Mouse (Mus musculus) lung, embryonic 14.5 days (tissue): Measurements from ENCODE around the gene Abi1. TPM values are rescaled to one million over a fixed set of nuclear protein-coding genes. Genes with fewer than 3 reads are reported as not detected.

Experiments used
- ATAC-seq: fragments of 200-750 bp; cut with Nextera tagmentation; 2 replicates; pipeline ENCODE4 v1.8.0; 2017; ENCODE audit warnings: mild to moderate bottlenecking, moderate TSS enrichment, moderate library complexity; ENCODE audit not compliant: insufficient read depth
- DNase-seq: peaks from one replicate; pipeline ENCODE4 v3.0.0-alpha.2; 2015
- H3K27ac ChIP-seq: fragments of 300-500 bp; sonication (generic); 2 replicates; pipeline ENCODE4 v1.5.1; 2014; ENCODE audit warnings: low read depth, mild to moderate bottlenecking, moderate library complexity
- H3K27me3 ChIP-seq: fragments of 300-500 bp; sonication (generic); 2 replicates; pipeline ENCODE4 v1.6.1; 2014; ENCODE audit warnings: low read length, control low read depth; ENCODE audit not compliant: insufficient read depth
- H3K36me3 ChIP-seq: fragments of 300-500 bp; sonication (generic); 2 replicates; pipeline ENCODE4 v1.6.1; 2014; ENCODE audit warnings: control low read depth; ENCODE audit not compliant: insufficient read depth
- H3K4me1 ChIP-seq: fragments of 300-500 bp; sonication (generic); 2 replicates; pipeline ENCODE4 v1.6.1; 2014; ENCODE audit warnings: antibody characterized with exemption, control low read depth; ENCODE audit not compliant: insufficient read depth
- H3K4me2 ChIP-seq: fragments of 300-500 bp; sonication (generic); 2 replicates; pipeline ENCODE4 v1.6.1; 2014; ENCODE audit warnings: mild to moderate bottlenecking
- H3K4me3 ChIP-seq: fragments of 300-500 bp; sonication (generic); 2 replicates; pipeline ENCODE4 v1.5.1; 2014; ENCODE audit warnings: low read depth, low read length
- H3K9ac ChIP-seq: fragments of 300-500 bp; sonication (generic); 2 replicates; pipeline ENCODE4 v1.6.1; 2014
- H3K9me3 ChIP-seq: fragments of 300-500 bp; sonication (generic); 2 replicates; pipeline ENCODE4 v1.6.1; 2016; ENCODE audit warnings: low read depth, low read length, control low read depth
- CTCF ChIP-seq: IDR thresholded peaks from 2 replicates; pipeline ENCODE4 v1.5.1; 2016; ENCODE audit warnings: antibody characterized with exemption, low read depth
- whole genome bisulfite sequencing: fragments of 180-500 bp; shearing (Covaris S2); extraction: QIAGEN DNeasy Blood & Tissue Kit; methylation state at CpG from one replicate; pipeline ENCODE4 v1.1.7; 2014; 5-methylcytosine and 5-hydroxymethylcytosine counted together
- polyA plus RNA-seq: library from polyadenylated mRNA; unstranded; fragments of >200 nt; fragmentation: Nextera tagmentation; extraction: Ambion mirVana; gene quantifications from 2 replicates; pipeline ENCODE4 v1.2.1, GENCODE M21; 2014

Abi1 gene
- polyA plus RNA-seq, 1 experiment from 2014 or later = 46.5 TPM

- Histone ChIP-seq H3K9ac (no peak overlapping the region), H3K9me3 (no peaks in the 10 kb centered on the region), H3K36me3 (0 out of 2 replicates have a peak, but pooled peaks cover 8% of the 10 kb centered on the region), H3K4me3 (no peak overlapping the region), H3K27me3 (no peaks in the 10 kb centered on the region), H3K27ac (no peak overlapping the region), H3K4me1 (no peaks in the 10 kb centered on the region), H3K4me2 (no peak overlapping the region)
- DNase-seq (no peak), ATAC-seq (no peak)
- 91% methylated on average over 2 of the region's 2 CpGs for WGBS
- TF ChIP-seq CTCF = no peak
These were observed 30.4 kb upstream of the Abi1 start for GRCm38 (mm10) chr2:23070491-23070890.

- H3K4me1 ChIP-seq = no peaks in the 10 kb centered on the region
- H3K27me3 ChIP-seq = no peaks in the 10 kb centered on the region
- peak; percentile 28; the same call in 1 of the 2 replicates for TF ChIP-seq CTCF
- peak overlapping the region; percentile 96 for H3K27ac ChIP-seq
- 0 out of 2 replicates have a peak, but pooled peaks cover 8% of the 10 kb centered on the region for H3K36me3 ChIP-seq
- H3K4me2 ChIP-seq = peak overlapping the region; percentile 98
- WGBS = under 1% methylated on average over 50 of the region's 50 CpGs
- H3K9me3 ChIP-seq = no peaks in the 10 kb centered on the region
- H3K9ac ChIP-seq = peak overlapping the region; percentile 82
- DNase-seq = peak; percentile 93
- peak; percentile 92 for ATAC-seq
- H3K4me3 ChIP-seq = peak overlapping the region; percentile 66
These were observed 29.1 kb upstream of the Abi1 start for GRCm38 (mm10) chr2:23068894-23069744.

- peak overlapping the region; percentile 96 for H3K27ac ChIP-seq
- peak overlapping the region; percentile 82 for H3K9ac ChIP-seq
- H3K4me3 ChIP-seq = peak overlapping the region; percentile 66
- ATAC-seq (peak; percentile 61), DNase-seq (no peak)
- no peaks in the 10 kb centered on the region for H3K9me3 ChIP-seq
- TF ChIP-seq CTCF = no peak
- H3K4me2 ChIP-seq = peak overlapping the region; percentile 98
- 1% methylated on average over 21 of the region's 21 CpGs for WGBS
- no peaks in the 10 kb centered on the region for H3K27me3 ChIP-seq
- H3K36me3 ChIP-seq = 0 out of 2 replicates have a peak, but pooled peaks cover 5% of the 10 kb centered on the region
- no peaks in the 10 kb centered on the region for H3K4me1 ChIP-seq
These were observed 28.3 kb upstream of the Abi1 start for GRCm38 (mm10) chr2:23068370-23068737.

GRCm38 (mm10) chr2:23067552-23068369 is 27.7 kb upstream of the Abi1 start, which contains the start of gene Acbd5:
Acbd5 (plus strand) TSS chr2:23068167.
- H3K27me3 ChIP-seq = no peaks in the 10 kb centered on the region
- 0 out of 2 replicates have a peak, but pooled peaks cover 5% of the 10 kb centered on the region for H3K36me3 ChIP-seq
- 2% methylated on average over 34 of the region's 34 CpGs for WGBS
- TF ChIP-seq CTCF = no peak
- peak within 1 kb of the TSS; percentile 66 for H3K4me3 ChIP-seq
- no peaks in the 10 kb centered on the region for H3K4me1 ChIP-seq
- peak within 1 kb of the TSS; percentile 96 for H3K27ac ChIP-seq
- no peaks in the 10 kb centered on the region for H3K9me3 ChIP-seq
- peak within 1 kb of the TSS; percentile 82 for H3K9ac ChIP-seq
- H3K4me2 ChIP-seq = peak within 1 kb of the TSS; percentile 98
- DNase-seq (peak; percentile 98), ATAC-seq (peak; percentile 96)

GRCm38 (mm10) chr2:23052523-23052922 is 12.5 kb upstream of the Abi1 start:
- WGBS = 66% methylated on average over 6 of the region's 6 CpGs
- H3K27me3 ChIP-seq = no peaks in the 10 kb centered on the region

DNA sequence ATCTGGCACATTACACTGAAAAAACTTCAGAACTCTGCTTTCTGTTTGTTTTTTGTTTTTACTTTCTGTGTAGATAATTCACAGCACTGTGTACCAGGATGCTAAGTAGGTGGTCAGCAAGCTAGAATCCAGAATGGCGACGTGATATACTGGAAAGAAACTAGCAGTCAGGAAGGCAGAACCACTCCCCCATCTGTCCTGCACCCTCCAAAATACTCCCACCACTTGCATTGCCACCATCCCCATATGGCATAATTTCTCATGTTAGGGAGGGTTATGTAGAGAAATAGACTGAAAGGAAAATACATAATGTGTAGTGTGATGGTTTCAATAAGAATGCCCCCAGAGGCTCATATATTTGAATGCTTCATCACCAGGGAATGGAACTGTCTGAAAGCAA is 11.8 kb upstream of the Abi1 start:
- Histone ChIP-seq H3K27ac (no peak overlapping the region), H3K4me3 (no peak overlapping the region), H3K4me2 (no peak overlapping the region), H3K4me1 (no peaks in the 10 kb centered on the region), H3K9ac (no peak overlapping the region), H3K9me3 (no peaks in the 10 kb centered on the region), H3K36me3 (no peaks in the 10 kb centered on the region), H3K27me3 (no peaks in the 10 kb centered on the region)
- DNase-seq (no peak), ATAC-seq (no peak)
- TF ChIP-seq CTCF = no peak
- WGBS = 66% methylated on average over 2 of the region's 2 CpGs

More at GRCm38 (mm10) chr2:23052523-23052922, 12.5 kb upstream of the Abi1 start:
- no peak for TF ChIP-seq CTCF
- Histone ChIP-seq H3K4me1 (no peaks in the 10 kb centered on the region), H3K4me3 (no peak overlapping the region), H3K4me2 (no peak overlapping the region), H3K9me3 (no peaks in the 10 kb centered on the region), H3K9ac (no peak overlapping the region), H3K27ac (no peak overlapping the region), H3K36me3 (no peaks in the 10 kb centered on the region)
- ATAC-seq (no peak), DNase-seq (no peak)

DNA sequence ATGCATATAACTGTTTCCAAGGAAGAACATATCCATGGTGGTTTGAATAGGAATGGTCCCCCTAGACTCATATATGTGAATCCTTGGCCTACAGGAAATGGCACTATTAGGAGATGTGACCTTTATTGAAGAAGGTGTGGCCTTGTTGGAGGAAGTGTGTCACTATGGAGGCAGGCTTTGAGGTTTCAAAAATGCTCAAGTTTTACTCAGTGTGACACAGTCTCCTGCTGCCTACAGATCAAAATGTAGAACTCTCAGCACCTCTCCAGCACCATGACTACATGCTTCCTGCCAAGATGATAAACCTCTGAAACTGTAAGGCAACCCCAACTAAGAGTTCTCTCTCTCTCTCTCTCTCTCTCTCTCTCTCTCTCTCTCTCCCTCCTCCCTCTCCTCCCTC is 8.0 kb upstream of the Abi1 start:
- H3K4me3 ChIP-seq = no peak overlapping the region
- no peaks in the 10 kb centered on the region for H3K4me1 ChIP-seq
- no peak overlapping the region for H3K9ac ChIP-seq
- ATAC-seq (no peak), DNase-seq (no peak)
- H3K36me3 ChIP-seq = no peaks in the 10 kb centered on the region
- H3K4me2 ChIP-seq = no peak overlapping the region
- H3K27ac ChIP-seq = no peak overlapping the region
- H3K9me3 ChIP-seq = no peaks in the 10 kb centered on the region
- H3K27me3 ChIP-seq = no peaks in the 10 kb centered on the region
- TF ChIP-seq CTCF = no peak
